Mouse (Mus musculus): ENCODE measurements around the gene Lrrn2. TPM values are rescaled to one million over a fixed set of nuclear protein-coding genes. Genes with fewer than 3 reads are reported as not detected.

Gene Lrrn2
- polyA plus RNA-seq, 1 experiment from 2014 or later: not detected

DNA sequence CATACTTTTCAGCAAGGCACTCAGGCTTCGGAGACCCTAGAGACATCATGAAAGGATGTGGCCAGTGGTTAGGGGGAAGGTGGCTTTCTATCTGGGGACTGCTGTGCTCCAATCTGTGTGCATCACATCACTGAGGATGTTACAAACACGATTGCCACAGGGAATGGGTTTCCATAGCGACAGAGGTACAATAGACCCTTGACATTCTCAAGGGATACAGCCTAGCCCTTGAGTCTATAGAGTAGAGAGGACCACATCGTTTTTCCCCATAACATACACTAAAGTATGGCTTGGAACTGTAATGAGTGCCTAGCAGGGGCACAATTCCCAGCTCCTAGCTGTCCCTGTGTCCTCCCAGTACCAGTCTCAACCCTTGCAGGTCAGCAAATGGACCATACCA lies 23.4 kb downstream of the Lrrn2 start:
- ATAC-seq (no peak), DNase-seq (no peak)
- no peak overlapping the region for H3K9ac ChIP-seq (replicated peaks)
- no peaks in the 10 kb centered on the region for H3K27me3 ChIP-seq (ENCODE audit: insufficient read depth, low read length)
- no peaks in the 10 kb centered on the region for H3K36me3 ChIP-seq (replicated peaks; ENCODE audit: insufficient read depth, low read length)
- H3K4me2 ChIP-seq (ENCODE audit: low read depth, low read length): no peak overlapping the region
- 61% methylated on average over 4 of the region's 4 CpGs for WGBS (ENCODE audit: insufficient replicate concordance)
- TF ChIP-seq EP300 (IDR thresholded peaks at IDR 0.05; ENCODE audit: low read depth) (no peak), CTCF (IDR thresholded peaks at IDR 0.05; ENCODE audit: low read depth) (no peak)
- no peak overlapping the region for H3K27ac ChIP-seq (ENCODE audit: low read depth)
- H3K4me1 ChIP-seq (ENCODE audit: insufficient read depth): no peaks in the 10 kb centered on the region
- H3K9me3 ChIP-seq (ENCODE audit: low read length): no peaks in the 10 kb centered on the region
- no peak overlapping the region for H3K4me3 ChIP-seq (ENCODE audit: low read depth, low read length)

GRCm38 (mm10) chr1:132909090-132909489 lies 29.0 kb downstream of the Lrrn2 start:
- H3K4me3 ChIP-seq (ENCODE audit: low read depth, low read length): no peak overlapping the region

DNA sequence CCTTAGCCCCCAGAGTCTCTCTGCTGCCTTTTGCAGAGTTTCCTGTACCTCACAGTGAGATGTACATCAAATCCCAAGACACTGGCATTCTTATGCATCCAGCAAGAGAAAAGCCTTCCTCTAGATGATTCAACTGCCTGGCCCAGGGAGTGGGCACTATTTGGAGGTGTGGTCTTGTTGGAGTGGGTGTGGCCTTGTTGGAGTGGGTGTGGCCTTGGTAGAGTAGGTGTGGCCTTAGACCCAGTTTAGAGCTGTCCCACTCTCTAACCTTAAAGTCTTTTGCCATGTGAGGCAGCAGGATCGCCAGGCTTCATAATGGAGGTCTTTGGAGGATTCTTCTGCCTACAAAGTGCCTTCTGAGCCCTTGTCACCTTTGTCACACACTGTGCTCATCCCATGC lies 29.9 kb downstream of the Lrrn2 start:
- Histone ChIP-seq H3K9me3 (ENCODE audit: low read length) (no peaks in the 10 kb centered on the region), H3K9ac (replicated peaks) (no peak overlapping the region), H3K36me3 (replicated peaks; ENCODE audit: insufficient read depth, low read length) (no peaks in the 10 kb centered on the region), H3K4me3 (ENCODE audit: low read depth, low read length) (no peak overlapping the region), H3K27me3 (ENCODE audit: insufficient read depth, low read length) (no peaks in the 10 kb centered on the region), H3K27ac (ENCODE audit: low read depth) (no peak overlapping the region), H3K4me2 (ENCODE audit: low read depth, low read length) (no peak overlapping the region), H3K4me1 (ENCODE audit: insufficient read depth) (no peaks in the 10 kb centered on the region)
- no peak for ATAC-seq
- TF ChIP-seq EP300 (IDR thresholded peaks at IDR 0.05; ENCODE audit: low read depth) (no peak), CTCF (IDR thresholded peaks at IDR 0.05; ENCODE audit: low read depth) (no peak)
- 67% methylated on average over 1 of the region's 1 CpGs for WGBS (ENCODE audit: insufficient replicate concordance)
- no peak for DNase-seq

More at GRCm38 (mm10) chr1:132909090-132909489, 29.0 kb downstream of the Lrrn2 start:
- H3K27ac ChIP-seq (ENCODE audit: low read depth): no peak overlapping the region
- H3K36me3 ChIP-seq (replicated peaks; ENCODE audit: insufficient read depth, low read length): no peaks in the 10 kb centered on the region
- TF ChIP-seq CTCF (IDR thresholded peaks at IDR 0.05; ENCODE audit: low read depth): no peak
- H3K4me2 ChIP-seq (ENCODE audit: low read depth, low read length): no peak overlapping the region
- H3K9me3 ChIP-seq (ENCODE audit: low read length): no peaks in the 10 kb centered on the region
- H3K9ac ChIP-seq (replicated peaks): no peak overlapping the region
- no peaks in the 10 kb centered on the region for H3K27me3 ChIP-seq (ENCODE audit: insufficient read depth, low read length)
- ATAC-seq (no peak), DNase-seq (no peak)
- 72% methylated on average over 4 of the region's 4 CpGs for WGBS (ENCODE audit: insufficient replicate concordance)
- no peaks in the 10 kb centered on the region for H3K4me1 ChIP-seq (ENCODE audit: insufficient read depth)

DNA sequence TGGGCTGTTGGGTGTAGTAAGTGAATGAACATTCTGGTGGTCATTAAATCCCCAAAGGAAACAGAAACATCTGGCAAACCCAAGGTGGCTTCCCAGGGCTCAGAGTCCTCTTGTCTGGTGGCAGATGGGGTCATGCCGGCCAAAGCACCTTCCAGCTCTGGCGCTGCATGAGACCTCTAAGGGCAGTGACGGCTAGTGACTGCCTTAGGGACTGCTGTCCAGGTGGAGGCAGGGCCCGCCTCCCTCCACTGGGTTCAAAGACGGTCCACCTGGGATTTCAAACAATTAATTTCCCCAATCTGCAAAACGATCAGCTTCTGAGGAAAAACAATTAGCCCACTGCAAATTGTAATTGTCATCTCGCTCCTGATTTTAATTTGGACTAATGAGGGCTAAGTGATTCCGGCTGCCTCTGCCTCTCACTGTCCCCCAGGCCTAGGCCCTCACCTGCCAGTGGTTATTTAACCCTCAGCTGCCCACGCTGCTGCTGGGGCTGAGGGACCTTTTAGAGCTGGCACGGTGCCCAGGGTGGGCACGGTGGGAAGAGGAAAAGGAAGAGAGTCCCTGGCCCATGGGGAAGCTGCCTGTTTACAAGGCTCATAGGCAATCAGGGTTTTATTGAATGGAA lies 30.5 kb downstream of the Lrrn2 start:
- no peak for TF ChIP-seq EP300 (IDR thresholded peaks at IDR 0.05; ENCODE audit: low read depth)
- no peak for TF ChIP-seq CTCF (IDR thresholded peaks at IDR 0.05; ENCODE audit: low read depth)
- DNase-seq (no peak), ATAC-seq (no peak)
- H3K9me3 ChIP-seq (ENCODE audit: low read length): no peaks in the 10 kb centered on the region
- no peaks in the 10 kb centered on the region for H3K4me1 ChIP-seq (ENCODE audit: insufficient read depth)
- H3K36me3 ChIP-seq (replicated peaks; ENCODE audit: insufficient read depth, low read length): no peaks in the 10 kb centered on the region
- no peaks in the 10 kb centered on the region for H3K27me3 ChIP-seq (ENCODE audit: insufficient read depth, low read length)
- H3K9ac ChIP-seq (replicated peaks): no peak overlapping the region
- no peak overlapping the region for H3K4me2 ChIP-seq (ENCODE audit: low read depth, low read length)
- WGBS (ENCODE audit: insufficient replicate concordance): 69% methylated on average over 11 of the region's 11 CpGs
- no peak overlapping the region for H3K4me3 ChIP-seq (ENCODE audit: low read depth, low read length)
- no peak overlapping the region for H3K27ac ChIP-seq (ENCODE audit: low read depth)

DNA sequence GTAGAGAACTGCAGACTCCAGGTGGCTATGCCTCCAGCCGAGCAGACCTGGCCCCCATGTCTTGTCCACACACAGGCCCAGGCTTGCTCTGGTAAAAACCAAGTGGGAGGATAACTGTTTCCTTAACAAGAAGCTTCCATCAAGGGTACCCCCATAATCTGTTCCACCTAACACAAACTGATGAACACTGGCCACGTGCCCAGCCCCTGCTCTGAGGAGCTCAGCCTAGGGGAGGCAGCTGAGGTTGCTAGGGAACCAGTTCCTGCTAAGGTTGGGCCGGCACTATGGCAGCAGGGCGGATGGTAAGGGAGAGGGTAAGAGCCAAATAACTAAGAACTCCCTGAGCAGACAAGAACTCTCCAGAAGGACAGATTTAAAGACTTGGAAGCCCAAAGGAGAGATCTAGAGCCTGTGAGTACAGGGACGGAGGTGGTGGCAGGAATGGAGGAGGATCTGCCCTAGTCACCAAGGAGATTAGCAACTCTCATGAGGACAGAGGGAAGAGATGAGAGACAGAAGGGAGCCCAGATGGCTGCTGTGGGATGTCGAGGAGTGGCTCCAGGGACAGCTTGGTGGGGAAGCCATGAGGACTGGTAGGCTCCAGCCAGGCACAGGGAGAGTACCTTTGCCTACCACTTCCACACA lies 35.9 kb downstream of the Lrrn2 start:
- DNase-seq (no peak), ATAC-seq (no peak)
- no peak for TF ChIP-seq EP300 (IDR thresholded peaks at IDR 0.05; ENCODE audit: low read depth)
- TF ChIP-seq CTCF (IDR thresholded peaks at IDR 0.05; ENCODE audit: low read depth): no peak
- Histone ChIP-seq H3K9ac (replicated peaks) (no peak overlapping the region), H3K4me3 (ENCODE audit: low read depth, low read length) (no peak overlapping the region), H3K4me1 (ENCODE audit: insufficient read depth) (no peaks in the 10 kb centered on the region), H3K9me3 (ENCODE audit: low read length) (no peaks in the 10 kb centered on the region), H3K36me3 (replicated peaks; ENCODE audit: insufficient read depth, low read length) (no peaks in the 10 kb centered on the region), H3K4me2 (ENCODE audit: low read depth, low read length) (no peak overlapping the region), H3K27me3 (ENCODE audit: insufficient read depth, low read length) (no peaks in the 10 kb centered on the region), H3K27ac (ENCODE audit: low read depth) (no peak overlapping the region)
- 59% methylated on average over 6 of the region's 6 CpGs for WGBS (ENCODE audit: insufficient replicate concordance)

GRCm38 (mm10) chr1:132917554-132917953 lies 37.5 kb downstream of the Lrrn2 start:
- Histone ChIP-seq H3K4me1 (ENCODE audit: insufficient read depth) (no peaks in the 10 kb centered on the region), H3K27me3 (ENCODE audit: insufficient read depth, low read length) (no peaks in the 10 kb centered on the region), H3K4me2 (ENCODE audit: low read depth, low read length) (no peak overlapping the region), H3K36me3 (replicated peaks; ENCODE audit: insufficient read depth, low read length) (no peaks in the 10 kb centered on the region), H3K4me3 (ENCODE audit: low read depth, low read length) (no peak overlapping the region), H3K9me3 (ENCODE audit: low read length) (no peaks in the 10 kb centered on the region), H3K27ac (ENCODE audit: low read depth) (no peak overlapping the region), H3K9ac (replicated peaks) (no peak overlapping the region)
- 25% methylated on average over 8 of the region's 8 CpGs for WGBS (ENCODE audit: insufficient replicate concordance)
- ATAC-seq (no peak), DNase-seq (no peak)
- no peak for TF ChIP-seq CTCF (IDR thresholded peaks at IDR 0.05; ENCODE audit: low read depth)
- TF ChIP-seq EP300 (IDR thresholded peaks at IDR 0.05; ENCODE audit: low read depth): no peak

Data from liver, postnatal 0 days (tissue).